Mouse (Mus musculus) lung, postnatal 10 days (tissue): Measurements from ENCODE around the gene Uts2.
A peak's percentile ranks its signal among the peaks of the same experiment; 100 is the strongest.
"Not testable (repeated sequence)": the region's sequence is repeated elsewhere in the genome, so short reads cannot be mapped to it uniquely, and the experiment has no call there.

ENCODE experiments used
- DNase-seq: peaks from one replicate; pipeline ENCODE4 v3.0.0; 2021

Uts2 gene

GRCm38 (mm10) chr4:151017356-151017755 is 20.5 kb downstream of the Uts2 start:
- not testable (repeated sequence) for DNase-seq

- DNase-seq, result no peak
Observed at GRCm38 (mm10) chr4:151024152-151024551, 27.3 kb downstream of the Uts2 start.

DNA sequence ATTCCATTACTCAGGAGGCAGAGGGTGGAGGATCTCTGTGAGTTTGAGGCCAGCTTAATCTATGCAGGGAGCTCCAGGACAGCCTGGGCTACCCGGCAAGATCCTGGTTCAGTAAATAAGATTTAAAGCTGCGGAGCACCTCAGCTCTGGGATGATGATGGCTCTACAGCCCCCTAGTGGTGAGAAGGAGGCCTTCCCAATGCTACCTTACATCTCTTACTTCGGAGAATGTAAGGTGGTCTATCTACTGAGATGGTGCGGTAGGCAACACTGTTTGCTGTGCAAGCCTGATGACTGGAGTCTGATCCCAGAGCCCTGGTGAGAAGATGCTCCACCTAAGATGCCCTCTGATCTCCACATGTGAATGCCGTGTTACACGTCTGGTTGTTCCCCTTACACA is 30.1 kb downstream of the Uts2 start:
- DNase-seq, result peak; percentile 49

DNA sequence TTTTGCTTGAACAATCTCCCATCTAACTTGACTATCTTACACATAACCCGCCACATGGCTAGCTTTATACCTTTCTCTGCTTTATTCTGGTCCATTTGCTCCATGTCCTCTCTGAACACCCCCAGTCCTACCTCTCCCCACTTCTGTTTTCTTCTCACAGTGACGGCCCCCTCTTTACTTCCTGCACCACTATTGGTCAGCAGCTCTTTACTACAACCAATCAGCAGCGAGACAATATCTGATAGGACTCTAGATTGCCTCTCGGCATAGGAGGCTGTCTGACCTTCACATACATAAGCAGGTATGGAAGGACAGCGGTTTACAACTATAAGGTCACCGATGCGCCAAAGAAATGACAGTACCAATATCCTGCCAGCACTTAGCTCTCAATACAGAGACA is 39.6 kb downstream of the Uts2 start:
- DNase-seq, result no peak

- DNase-seq, result no peak
Observed at GRCm38 (mm10) chr4:151037800-151038199, 40.9 kb downstream of the Uts2 start.

DNA sequence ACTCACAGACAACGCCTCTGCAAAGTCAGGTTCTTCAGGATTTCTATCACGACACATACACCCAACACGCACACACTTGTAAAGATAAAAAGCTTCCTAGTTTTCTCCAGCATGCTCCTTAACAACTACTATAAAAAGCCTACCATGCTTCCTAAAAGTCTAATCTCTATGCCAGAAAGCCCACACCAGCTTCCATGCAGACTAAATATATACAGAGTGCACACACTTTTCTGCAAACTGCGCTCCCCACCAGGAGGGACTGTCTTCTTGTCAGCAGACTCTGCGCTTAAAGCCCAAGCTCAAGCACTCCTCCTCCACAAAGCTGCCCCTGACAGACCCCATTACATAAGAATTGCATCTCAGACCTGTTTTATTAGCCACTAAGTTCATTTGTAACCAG is 44.6 kb downstream of the Uts2 start:
- DNase-seq, result no peak

- peak; percentile 67 for DNase-seq
Observed at GRCm38 (mm10) chr4:151043281-151043680, 46.4 kb downstream of the Uts2 start.

DNA sequence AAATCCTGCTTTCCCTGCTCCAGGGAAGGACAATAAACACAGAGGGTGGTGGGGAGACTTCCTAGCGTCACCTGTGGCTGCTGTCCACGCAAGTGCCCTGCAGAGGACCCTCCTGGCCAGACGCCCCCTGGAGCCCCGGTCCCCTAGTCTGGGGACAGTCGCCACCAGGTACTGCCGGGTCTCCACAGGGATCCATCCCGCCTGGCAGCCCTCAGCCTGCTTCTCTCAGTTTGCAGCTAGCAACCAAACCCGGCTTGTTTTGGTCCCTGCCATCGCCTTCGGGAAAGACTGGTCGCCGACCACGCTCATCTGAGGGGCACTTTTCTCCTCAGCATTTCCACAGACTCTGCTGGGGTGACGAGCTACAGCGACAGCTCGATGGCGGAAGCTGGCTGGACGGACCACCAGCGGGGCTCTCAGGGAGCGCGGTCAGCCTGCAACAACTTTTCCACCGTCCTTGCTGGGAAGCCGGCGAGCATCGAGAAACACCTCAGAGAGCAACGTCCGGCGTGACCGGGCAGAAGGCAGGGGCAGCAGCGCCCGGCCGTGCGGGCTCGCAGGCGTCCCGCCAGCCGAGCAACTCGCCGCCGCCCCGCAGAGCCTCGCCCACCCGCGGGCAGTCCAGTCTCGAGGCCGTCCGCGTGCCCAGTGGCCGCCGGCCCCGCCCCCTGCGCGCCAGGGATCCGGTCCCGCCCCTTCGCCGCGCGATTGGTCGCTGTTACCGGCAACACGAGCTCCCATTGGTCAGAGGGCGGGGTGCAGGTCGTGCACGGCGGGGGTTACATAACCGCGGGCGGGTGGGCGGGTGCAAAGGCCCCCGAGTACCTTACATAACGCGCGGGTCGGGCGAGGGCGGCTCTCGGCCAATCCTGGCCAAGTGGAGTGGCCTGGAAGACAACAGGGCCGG is 47.4 kb downstream of the Uts2 start, which contains the start of gene Per3:
Gene Per3, minus strand, starts transcription at position 629 of the 907 bp plus-strand sequence.
- peak; percentile 99 for DNase-seq

DNA sequence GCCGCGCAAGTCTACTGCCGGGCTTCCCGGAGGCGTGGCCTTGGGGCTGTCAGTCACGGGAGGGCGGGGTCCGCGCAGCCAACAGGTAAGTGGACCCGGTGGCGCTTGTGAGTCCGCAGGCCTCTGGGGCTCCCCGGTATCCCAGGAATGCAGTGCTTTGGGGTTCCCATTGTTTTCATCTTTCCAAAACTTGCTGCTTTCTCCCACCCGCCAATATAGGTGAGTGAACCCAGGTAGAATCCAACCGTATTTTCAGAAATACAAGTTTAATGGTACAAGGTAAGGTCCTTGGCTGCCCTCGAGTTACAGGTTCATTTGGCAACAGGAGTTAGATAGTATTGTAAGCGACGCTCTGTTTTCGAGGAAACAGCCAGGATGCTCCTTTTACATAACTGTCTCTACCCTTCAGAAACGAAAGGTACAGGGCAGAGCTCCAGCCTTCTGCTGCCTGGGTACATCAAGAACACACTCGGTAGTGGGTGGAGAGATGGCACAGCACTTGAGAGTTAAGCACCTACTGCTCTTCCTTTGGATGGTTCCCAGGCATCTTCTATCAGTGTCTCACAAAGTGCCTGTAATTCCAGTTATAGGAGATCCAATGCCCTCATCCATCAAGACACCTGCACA is 48.2 kb downstream of the Uts2 start:
- no peak for DNase-seq

DNA sequence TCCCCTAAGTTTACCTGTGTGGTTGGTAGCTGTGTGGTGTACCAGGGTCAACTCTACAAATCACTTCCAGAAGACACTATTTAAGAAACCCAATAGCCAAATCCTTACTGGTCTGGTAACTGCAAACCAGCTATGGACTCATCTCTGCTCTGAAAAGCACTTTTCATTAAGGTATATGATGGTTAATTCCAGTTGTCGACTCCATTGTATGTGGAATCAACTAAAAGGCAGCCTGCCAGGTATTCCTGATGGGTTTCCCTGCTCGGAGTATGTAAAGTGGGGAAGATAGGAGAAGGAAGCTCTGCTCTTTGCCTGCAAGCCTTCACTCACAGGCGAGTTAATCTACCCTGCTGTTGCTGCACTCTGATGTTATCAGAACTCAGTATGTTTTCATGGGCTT is 49.6 kb downstream of the Uts2 start:
- DNase-seq, result no peak

- DNase-seq, result no peak
Observed at GRCm38 (mm10) chr4:151051162-151051561, 54.3 kb downstream of the Uts2 start.
